Comparison of ENCODE assay signal across 8 mouse cellular contexts in genomic region chr19:22447418-22448339, GRCm38 (mm10).
A peak's percentile ranks its signal among the peaks of the same experiment; 100 is the strongest.
DNase-seq lines count a peak whose midpoint lies in the region; ATAC-seq and TF ChIP-seq lines count a peak whose summit lies in the region.

No protein-coding gene starts in this region.

- H3K4me2 ChIP-seq in forebrain, embryonic 14.5 days (ENCODE audit: low read length), result peak overlapping the region; percentile 79
- H3K4me2 ChIP-seq in intestine, embryonic 15.5 days (replicated peaks), result peak overlapping the region; percentile 58
- peak overlapping the region; percentile 77 for H3K4me2 ChIP-seq in neural tube, embryonic 15.5 days

- peak; percentile 79 for ATAC-seq in forebrain, embryonic 14.5 days
- ATAC-seq in intestine, embryonic 15.5 days, result no peak
- ATAC-seq in neural tube, embryonic 15.5 days (ENCODE audit: low FRiP score), result peak; percentile 84
- ATAC-seq in granulocyte monocyte progenitor cell, adult 5-6 weeks (replicated peaks; ENCODE audit: poor library complexity, severe bottlenecking), result no peak

- H3K36me3 ChIP-seq in forebrain, embryonic 14.5 days (ENCODE audit: control insufficient read depth, insufficient read depth, low read length), result no peaks in the 10 kb centered on the region
- H3K36me3 ChIP-seq in intestine, embryonic 15.5 days, result no peaks in the 10 kb centered on the region
- no peaks in the 10 kb centered on the region for H3K36me3 ChIP-seq in neural tube, embryonic 15.5 days

- no peaks in the 10 kb centered on the region for H3K9me3 ChIP-seq in forebrain, embryonic 14.5 days (replicated peaks; ENCODE audit: control insufficient read depth, low read length)
- no peaks in the 10 kb centered on the region for H3K9me3 ChIP-seq in intestine, embryonic 15.5 days
- no peaks in the 10 kb centered on the region for H3K9me3 ChIP-seq in neural tube, embryonic 15.5 days (replicated peaks)

- H3K27me3 ChIP-seq in cerebellum, adult 2 months (ENCODE audit: control insufficient read depth, insufficient read depth, low read length), result no peaks in the 10 kb centered on the region
- peaks cover 5% of the 10 kb centered on the region; the same call in 1 of the 2 replicates for H3K27me3 ChIP-seq in forebrain, embryonic 14.5 days (replicated peaks; ENCODE audit: control insufficient read depth, insufficient read depth, low read length)
- no peaks in the 10 kb centered on the region; the same call in 1 of the 2 replicates for H3K27me3 ChIP-seq in intestine, embryonic 15.5 days (replicated peaks)
- H3K27me3 ChIP-seq in neural tube, embryonic 15.5 days (replicated peaks), result no peaks in the 10 kb centered on the region

- H3K4me3 ChIP-seq in cerebellum, adult 2 months (replicated peaks; ENCODE audit: insufficient read depth, low read depth, low read length), result peak overlapping the region; percentile 90
- peak overlapping the region; percentile 33 for H3K4me3 ChIP-seq in forebrain, embryonic 14.5 days (ENCODE audit: low read depth, low read length)
- peak overlapping the region; percentile 11 for H3K4me3 ChIP-seq in intestine, embryonic 15.5 days (replicated peaks)
- H3K4me3 ChIP-seq in neural tube, embryonic 15.5 days (replicated peaks), result peak overlapping the region; percentile 56

- peak overlapping the region; percentile 58 for H3K9ac ChIP-seq in forebrain, embryonic 14.5 days (ENCODE audit: low read length)
- H3K9ac ChIP-seq in intestine, embryonic 15.5 days, result no peak overlapping the region
- peak overlapping the region; percentile 52 for H3K9ac ChIP-seq in neural tube, embryonic 15.5 days (replicated peaks)

- peak; percentile 21 to 28 for DNase-seq in layer of hippocampus, postnatal 10 days (ENCODE audit: low spot score in 2 of 2)
- DNase-seq in layer of hippocampus, adult 18-20 months (ENCODE audit: low spot score in 2 of 2), result no peak
- DNase-seq in cerebellum, adult 2 months, result peak; percentile 82 to 84
- DNase-seq in forebrain, embryonic 14.5 days (ENCODE audit: low spot score), result peak; percentile 52
- DNase-seq in adrenal gland, adult (ENCODE audit: inconsistent age in 2 of 2, low spot score in 1 of 2), result no peak

- peak; percentile 40; the same call in 1 of the 2 replicates for TF ChIP-seq CTCF in cerebellum, adult 2 months (IDR thresholded peaks at IDR 0.05; ENCODE audit: borderline replicate concordance, insufficient read depth, low read depth, low read length)

- H3K4me1 ChIP-seq in cerebellum, adult 2 months (ENCODE audit: control insufficient read depth, insufficient read depth, low read length), result peaks cover 3% of the 10 kb centered on the region; the same call in 1 of the 2 replicates
- H3K4me1 ChIP-seq in forebrain, embryonic 14.5 days (ENCODE audit: control insufficient read depth, insufficient read depth, low read length), result 0 out of 2 replicates have a peak, but pooled peaks cover 2% of the 10 kb centered on the region
- 0 out of 2 replicates have a peak, but pooled peaks cover 2% of the 10 kb centered on the region for H3K4me1 ChIP-seq in intestine, embryonic 15.5 days (replicated peaks)
- peaks cover 25% of the 10 kb centered on the region for H3K4me1 ChIP-seq in neural tube, embryonic 15.5 days

- TF ChIP-seq POLR2A in cerebellum, adult 2 months (IDR thresholded peaks at IDR 0.05; ENCODE audit: borderline replicate concordance, insufficient read depth, low read length), result peak; percentile 60; the same call in 1 of the 2 replicates

- WGBS in cerebellum, adult 2 months, result under 1% methylated on average over 18 of the region's 18 CpGs
- WGBS in forebrain, embryonic 14.5 days, result 2% methylated on average over 18 of the region's 18 CpGs
- 5% methylated on average over 18 of the region's 18 CpGs for WGBS in intestine, embryonic 15.5 days
- 2% methylated on average over 18 of the region's 18 CpGs for WGBS in neural tube, embryonic 15.5 days

- peak overlapping the region; percentile 92 for H3K27ac ChIP-seq in cerebellum, adult 2 months (ENCODE audit: insufficient read depth, low read length)
- no peak overlapping the region for H3K27ac ChIP-seq in forebrain, embryonic 14.5 days (ENCODE audit: low read depth, low read length)
- no peak overlapping the region for H3K27ac ChIP-seq in intestine, embryonic 15.5 days
- peak overlapping the region; percentile 76 for H3K27ac ChIP-seq in neural tube, embryonic 15.5 days (replicated peaks)

Comparison
In these comparisons a context has a peak if more than half of its experiments do, and no peak if none do; other contexts are left out.
1. DNase-seq: peak in layer of hippocampus, postnatal 10 days (2 of 2), cerebellum, adult 2 months (2 of 2) and forebrain, embryonic 14.5 days (single experiment); none in layer of hippocampus, adult 18-20 months (0 of 2) and adrenal gland, adult (0 of 2).
2. H3K27ac ChIP-seq: peak in cerebellum, adult 2 months (single experiment) and neural tube, embryonic 15.5 days (single experiment); none in forebrain, embryonic 14.5 days (single experiment) and intestine, embryonic 15.5 days (single experiment).
3. H3K4me3 ChIP-seq: peak in every context shown above with its lines; median percentile 90 in cerebellum, adult 2 months; 56 in neural tube, embryonic 15.5 days; 33 in forebrain, embryonic 14.5 days; 11 in intestine, embryonic 15.5 days.
4. ATAC-seq: peak in forebrain, embryonic 14.5 days (single experiment) and neural tube, embryonic 15.5 days (single experiment); none in intestine, embryonic 15.5 days (single experiment) and granulocyte monocyte progenitor cell, adult 5-6 weeks (single experiment).
5. Peak in every context shown above with its lines, with median percentiles within 50 percentile points of each other: H3K4me2 ChIP-seq.